Mouse (Mus musculus) retina, postnatal 7 days (tissue): ENCODE measurements around the gene Myg1.
"Not testable (repeated sequence)": the region's sequence is repeated elsewhere in the genome, so short reads cannot be mapped to it uniquely, and the experiment has no call there.

Source experiments
- DNase-seq: peaks from one replicate; pipeline ENCODE4 v3.0.0-alpha.2; 2012; ENCODE audit warnings: low read depth, low spot score

The Myg1 gene

DNA sequence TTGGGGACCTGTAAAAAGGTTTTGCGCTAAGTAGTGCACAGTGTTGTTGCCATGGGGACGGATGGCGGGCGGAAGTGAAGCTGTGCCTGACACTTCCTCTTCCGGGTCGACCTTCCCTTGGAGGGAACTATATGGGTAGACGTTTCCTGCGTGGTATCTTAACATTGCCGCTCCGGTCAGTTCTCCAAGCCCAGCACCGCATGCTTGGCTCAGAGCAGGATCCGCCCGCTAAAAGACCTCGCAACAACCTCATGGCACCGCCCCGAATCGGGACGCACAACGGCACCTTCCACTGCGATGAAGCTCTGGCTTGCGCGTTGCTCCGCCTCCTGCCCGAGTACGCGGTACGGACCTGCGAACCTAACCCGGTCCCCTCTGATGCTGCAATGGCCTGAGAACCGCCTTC lies at the start of gene Myg1:
TSS of gene Myg1 (plus strand) at position 100 of the 406 bp plus-strand sequence.
- peak; percentile 79 for DNase-seq

GRCm38 (mm10) chr15:102282463-102283292 lies 48.8 kb upstream of the Myg1 start:
- no peak for DNase-seq

DNA sequence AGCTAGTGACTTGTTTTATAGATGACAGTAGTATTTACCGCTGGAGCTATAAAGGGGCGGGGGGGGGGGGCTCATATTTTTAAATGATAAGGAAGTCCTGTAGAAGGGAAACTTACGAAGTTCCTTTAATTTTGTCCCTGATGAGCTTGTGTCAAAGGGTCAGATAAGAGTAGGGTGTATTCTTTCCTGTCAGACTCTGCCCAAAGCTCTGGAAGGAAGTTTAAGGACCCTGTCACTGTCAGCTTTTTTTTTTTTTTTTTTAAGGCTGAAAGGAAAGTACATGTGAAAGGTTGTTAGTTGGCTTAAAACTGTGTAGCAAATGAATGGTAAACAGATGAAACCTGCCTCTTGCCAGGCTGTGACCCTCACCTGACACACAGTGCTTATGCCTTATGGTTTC lies 47.9 kb upstream of the Myg1 start:
- no peak for DNase-seq

DNA sequence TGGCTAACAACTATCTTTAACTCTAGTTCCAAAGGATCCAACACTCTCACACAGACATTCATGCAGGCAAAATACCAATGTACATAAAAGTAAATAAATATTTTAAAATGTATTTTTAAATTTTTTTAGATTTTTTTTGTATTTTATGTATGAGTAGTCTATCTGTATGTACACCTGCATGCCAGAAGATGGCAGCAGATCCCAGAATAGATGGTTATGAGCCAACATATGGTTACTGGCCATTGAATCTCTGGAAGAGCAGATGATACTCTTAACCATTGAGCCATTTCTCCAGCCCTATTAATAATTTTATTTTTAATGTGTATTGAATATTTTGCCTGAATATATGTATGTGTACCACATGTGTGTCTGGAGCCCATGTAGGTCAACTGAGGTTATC lies 44.1 kb upstream of the Myg1 start:
- no peak for DNase-seq

- peak; percentile 79 for DNase-seq
Observed at GRCm38 (mm10) chr15:102295633-102296367, 35.7 kb upstream of the Myg1 start, which contains the start of gene Espl1. Gene Espl1 (plus strand): TSS chr15:102296266.

GRCm38 (mm10) chr15:102296368-102297006 lies 35.0 kb upstream of the Myg1 start:
- DNase-seq: no peak

GRCm38 (mm10) chr15:102302542-102302941 lies 29.0 kb upstream of the Myg1 start:
- DNase-seq: no peak

- DNase-seq: no peak
Observed at GRCm38 (mm10) chr15:102308717-102309116, 22.8 kb upstream of the Myg1 start.

GRCm38 (mm10) chr15:102310074-102310845 lies 21.2 kb upstream of the Myg1 start:
- no peak for DNase-seq

DNA sequence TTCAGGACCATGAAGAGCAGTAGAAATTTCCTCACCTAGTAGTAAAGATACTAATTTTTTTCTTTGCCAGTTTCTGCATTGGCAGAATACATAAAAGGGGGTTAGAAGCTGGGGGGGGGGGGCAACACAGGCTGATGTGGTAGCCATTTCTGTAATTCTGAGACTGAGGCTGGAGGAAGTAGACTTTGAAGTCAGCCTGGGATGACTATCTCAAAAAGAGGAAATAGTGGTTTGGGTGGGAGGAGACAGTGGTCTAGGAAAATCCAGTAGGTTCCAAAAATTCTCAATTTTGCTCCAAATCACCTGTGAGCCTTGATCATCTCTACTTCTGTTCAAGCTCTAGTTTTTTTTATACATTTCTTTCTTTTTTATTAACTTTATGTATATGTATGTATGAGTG lies 20.0 kb upstream of the Myg1 start:
- no peak for DNase-seq

DNA sequence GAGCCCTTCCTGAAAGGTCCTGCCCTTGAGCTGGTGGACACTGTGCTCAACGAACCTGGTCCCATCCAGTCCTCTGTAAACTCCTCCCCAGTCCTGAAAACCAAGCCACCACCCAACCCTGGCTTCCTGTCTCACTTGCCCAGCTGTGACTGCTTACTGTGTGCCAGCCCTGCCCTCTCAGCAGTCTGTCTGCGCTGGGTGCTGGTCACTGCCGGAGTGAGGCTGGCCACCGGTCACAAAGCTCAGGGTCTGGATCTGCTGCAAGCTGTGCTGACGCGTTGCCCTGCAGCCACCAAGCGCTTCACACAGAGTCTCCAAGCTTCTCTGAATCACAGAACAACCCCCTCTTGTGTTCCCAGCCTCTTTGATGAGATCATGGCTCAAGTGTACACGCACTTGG lies 16.2 kb upstream of the Myg1 start:
- no peak for DNase-seq

- peak; percentile 46 for DNase-seq
Observed at GRCm38 (mm10) chr15:102316263-102316662, 15.2 kb upstream of the Myg1 start.

DNA sequence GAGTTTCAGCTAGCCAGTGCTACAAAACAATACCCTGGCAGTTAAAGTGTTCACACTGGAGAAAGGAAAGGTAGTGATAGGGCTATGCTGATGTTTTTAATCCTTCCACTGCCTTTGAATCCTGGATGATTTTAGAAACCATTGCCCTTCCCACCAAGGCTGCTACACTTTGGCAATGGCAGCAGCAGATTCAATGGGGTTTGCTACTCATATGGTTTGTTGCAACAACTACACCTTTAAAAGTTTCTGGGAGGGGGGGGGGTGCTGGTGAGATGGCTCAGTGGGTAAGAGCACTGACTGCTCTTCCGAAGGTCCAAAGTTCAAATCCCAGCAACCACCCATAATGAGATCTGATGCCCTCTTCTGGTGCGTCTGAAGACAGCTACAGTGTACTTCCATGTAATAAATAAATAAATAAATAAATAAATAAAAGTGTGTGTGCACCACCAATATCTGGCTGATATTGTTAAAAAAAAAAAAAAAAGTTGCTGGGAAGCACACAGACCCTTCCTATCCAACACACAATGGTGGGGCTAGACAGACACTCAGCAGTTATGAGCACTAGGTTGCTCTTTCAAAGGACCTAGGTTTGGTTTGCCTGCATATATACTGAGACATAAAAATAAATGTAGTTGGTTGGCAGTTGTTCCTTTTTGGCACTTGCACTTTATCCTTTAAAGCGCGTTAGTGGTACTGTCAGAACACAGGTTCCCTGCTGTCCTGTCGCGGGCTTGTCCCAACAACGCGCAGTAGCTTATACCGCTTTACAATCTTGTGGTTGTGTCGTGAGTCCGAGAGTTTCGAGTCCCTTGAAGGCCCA lies 6.6 kb upstream of the Myg1 start:
- DNase-seq: no peak

DNA sequence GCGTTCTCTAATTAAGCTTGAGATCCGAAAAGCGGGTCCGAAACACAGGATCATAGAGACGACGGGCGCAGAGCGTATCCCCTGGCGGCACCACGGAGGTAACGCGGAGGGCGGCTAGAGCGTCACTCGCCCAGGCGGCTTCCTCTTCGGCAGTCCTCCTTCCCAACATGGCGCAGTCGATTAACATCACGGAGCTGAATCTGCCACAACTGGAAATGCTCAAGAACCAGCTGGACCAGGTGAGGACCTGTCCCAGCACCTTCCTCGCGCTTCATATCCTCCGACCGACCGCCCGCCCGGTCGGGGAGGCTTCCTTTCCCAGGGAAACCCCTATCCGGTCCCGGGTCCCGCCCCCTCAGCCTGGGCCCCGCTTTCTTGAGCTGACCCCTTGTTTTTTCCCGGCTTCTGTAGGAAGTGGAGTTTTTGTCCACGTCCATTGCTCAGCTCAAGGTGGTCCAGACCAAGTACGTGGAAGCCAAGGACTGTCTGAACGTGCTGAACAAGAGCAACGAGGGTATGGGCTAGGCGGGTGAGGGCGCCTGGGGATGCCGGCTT lies 5.4 kb upstream of the Myg1 start, which contains the start of gene Pfdn5:
TSS of gene Pfdn5 (plus strand) at position 95 of the 555 bp plus-strand sequence.
- peak; percentile 68 for DNase-seq

DNA sequence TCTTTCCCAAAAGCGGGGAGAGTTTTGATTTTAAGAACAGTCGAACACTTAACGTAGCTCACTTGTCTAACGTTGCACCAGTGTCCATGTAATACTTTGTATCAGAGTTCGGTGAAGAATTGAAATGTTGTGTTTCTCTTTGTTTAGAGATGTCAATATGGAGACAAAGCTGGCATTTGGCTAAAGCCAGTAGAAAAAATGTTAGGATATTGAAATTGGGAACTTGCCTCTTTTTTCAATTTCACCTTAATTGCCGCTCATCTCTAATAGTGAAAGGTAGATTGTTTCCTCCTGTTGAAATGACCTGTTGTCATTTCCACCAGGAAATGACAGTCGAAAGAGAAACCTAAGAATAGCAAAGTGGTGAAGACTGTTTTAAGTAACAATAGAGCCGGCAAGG lies 4.6 kb upstream of the Myg1 start:
- no peak for DNase-seq

DNA sequence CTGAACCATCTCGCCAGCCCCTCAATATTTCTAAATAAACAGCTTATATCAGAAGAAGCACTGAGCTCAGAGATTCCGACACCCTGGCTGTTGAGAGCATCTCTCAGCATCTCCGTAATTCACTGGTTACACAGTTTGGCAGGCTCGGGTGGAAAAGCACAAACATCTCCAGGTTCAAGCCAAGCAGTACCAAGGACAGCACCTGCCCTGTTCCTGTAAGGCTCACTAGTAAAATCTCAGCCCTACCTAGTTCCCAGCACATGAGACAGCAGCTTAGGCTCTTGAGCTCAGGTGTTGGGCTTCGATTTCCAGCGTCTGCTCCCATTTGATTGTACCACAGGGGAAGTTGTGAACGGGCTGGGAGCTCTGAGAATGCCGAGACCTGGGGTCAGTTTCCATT lies 3.7 kb downstream of the Myg1 start:
- DNase-seq: no peak

- not testable (repeated sequence) for DNase-seq
Observed at GRCm38 (mm10) chr15:102335925-102336324, 4.4 kb downstream of the Myg1 start.

GRCm38 (mm10) chr15:102336946-102337345 lies 5.4 kb downstream of the Myg1 start:
- no peak for DNase-seq

DNA sequence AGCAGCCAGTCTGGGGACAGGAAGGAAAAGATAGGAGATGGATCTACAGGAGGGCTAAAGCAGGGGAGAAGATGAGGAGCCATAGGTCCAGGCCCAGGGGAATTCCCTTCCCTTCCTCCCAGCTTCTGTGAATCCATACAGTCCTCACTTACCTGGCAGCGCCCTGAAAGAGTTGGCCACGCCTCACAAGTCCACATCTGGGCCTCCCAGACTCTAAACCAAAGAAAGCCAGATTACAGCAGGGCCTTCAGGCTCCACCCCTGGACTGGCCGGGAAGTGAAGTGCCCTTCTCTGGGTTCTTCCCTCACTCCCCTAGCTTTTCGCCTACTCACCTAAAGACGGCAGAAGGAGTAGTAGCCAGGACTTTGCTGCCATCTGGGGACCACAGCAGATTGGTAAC lies 8.1 kb downstream of the Myg1 start:
- no peak for DNase-seq

- DNase-seq: no peak
Observed at GRCm38 (mm10) chr15:102341580-102341979, 10.1 kb downstream of the Myg1 start.
